Mouse (Mus musculus) retina, embryonic 14.5 days (tissue): ENCODE data around the gene Ddx19b.
A peak's percentile ranks its signal among the peaks of the same experiment; 100 is the strongest.
"Not testable (repeated sequence)": the region's sequence is repeated elsewhere in the genome, so short reads cannot be mapped to it uniquely, and the experiment has no call there.

Experiments used
- DNase-seq: peaks from one replicate; pipeline ENCODE4 v3.0.0-alpha.2; 2015; ENCODE audit warnings: low spot score

Gene Ddx19b

GRCm38 (mm10) chr8:111031572-111031971 lies at the start of gene Ddx19b:
Gene Ddx19b, minus strand, starts transcription at chr8:111031751.
- DNase-seq, result no peak

GRCm38 (mm10) chr8:111079861-111080271 lies 48.3 kb upstream of the Ddx19b start:
- peak; percentile 68 for DNase-seq

- no peak for DNase-seq
These were observed 47.9 kb upstream of the Ddx19b start for GRCm38 (mm10) chr8:111079461-111079860.

- no peak for DNase-seq
These were observed 44.4 kb upstream of the Ddx19b start for GRCm38 (mm10) chr8:111075926-111076325.

GRCm38 (mm10) chr8:111068660-111069059 lies 37.1 kb upstream of the Ddx19b start:
- DNase-seq, result not testable (repeated sequence)

- peak; percentile 21 for DNase-seq
These were observed 35.9 kb upstream of the Ddx19b start for GRCm38 (mm10) chr8:111067439-111067838.

- no peak for DNase-seq
These were observed 34.8 kb upstream of the Ddx19b start for GRCm38 (mm10) chr8:111066308-111066707.

GRCm38 (mm10) chr8:111062893-111063292 lies 31.3 kb upstream of the Ddx19b start:
- DNase-seq, result peak; percentile 25

- DNase-seq, result peak; percentile 98
These were observed 30.7 kb upstream of the Ddx19b start for GRCm38 (mm10) chr8:111062072-111062757.

- no peak for DNase-seq
These were observed 30.1 kb upstream of the Ddx19b start for GRCm38 (mm10) chr8:111061688-111062071.

- DNase-seq, result no peak
These were observed 27.5 kb upstream of the Ddx19b start for GRCm38 (mm10) chr8:111058946-111059572.

- peak; percentile 45 for DNase-seq
These were observed 25.2 kb upstream of the Ddx19b start for GRCm38 (mm10) chr8:111056691-111057293.

- peak; percentile 97 for DNase-seq
These were observed 24.7 kb upstream of the Ddx19b start, which contains the start of gene Exosc6 for GRCm38 (mm10) chr8:111056158-111056663. Gene Exosc6, plus strand, starts transcription at chr8:111056339.

GRCm38 (mm10) chr8:111055661-111056060 lies 24.1 kb upstream of the Ddx19b start:
- DNase-seq, result no peak

GRCm38 (mm10) chr8:111055031-111055634 lies 23.6 kb upstream of the Ddx19b start:
- no peak for DNase-seq

- DNase-seq, result no peak
These were observed 22.4 kb upstream of the Ddx19b start for GRCm38 (mm10) chr8:111053827-111054518.

GRCm38 (mm10) chr8:111049106-111049505 lies 17.6 kb upstream of the Ddx19b start:
- DNase-seq, result no peak

GRCm38 (mm10) chr8:111048694-111049093 lies 17.1 kb upstream of the Ddx19b start:
- no peak for DNase-seq

- DNase-seq, result peak; percentile 30
These were observed 12.6 kb upstream of the Ddx19b start for GRCm38 (mm10) chr8:111044003-111044734.

- no peak for DNase-seq
These were observed 11.0 kb upstream of the Ddx19b start for GRCm38 (mm10) chr8:111042546-111042945.

- no peak for DNase-seq
These were observed 5.0 kb upstream of the Ddx19b start for GRCm38 (mm10) chr8:111036591-111036990.
